Mouse (Mus musculus): ENCODE data around the gene Rnf133. TPM values are rescaled to one million over a fixed set of nuclear protein-coding genes. Genes with fewer than 3 reads are reported as not detected.
A peak's percentile ranks its signal among the peaks of the same experiment; 100 is the strongest.

The Rnf133 gene
- polyA plus RNA-seq (2015; fragmentation: Nextera tagmentation; extraction: Ambion mirVana), result not detected in 2 replicates

GRCm38 (mm10) chr6:23650205-23650604, at the start of gene Rnf133:
Gene Rnf133 (minus strand): TSS chr6:23650305.
- no peak within 1 kb of the TSS for H3K27ac ChIP-seq (replicated peaks)
- no peaks in the 10 kb centered on the region for H3K9me3 ChIP-seq
- H3K36me3 ChIP-seq, result no peaks in the 10 kb centered on the region
- no peaks in the 10 kb centered on the region for H3K27me3 ChIP-seq
- H3K4me2 ChIP-seq, result no peak within 1 kb of the TSS
- 95% methylated on average over 2 of the region's 2 CpGs for WGBS
- no peak for ATAC-seq (ENCODE audit: low read depth)
- no peak within 1 kb of the TSS for H3K9ac ChIP-seq
- H3K4me1 ChIP-seq (replicated peaks), result no peaks in the 10 kb centered on the region
- H3K4me3 ChIP-seq, result no peak within 1 kb of the TSS

- no peak overlapping the region for H3K4me3 ChIP-seq
- ATAC-seq (ENCODE audit: low read depth), result no peak
- H3K9me3 ChIP-seq, result no peaks in the 10 kb centered on the region
- no peak overlapping the region for H3K4me2 ChIP-seq
- no peak overlapping the region for H3K9ac ChIP-seq
- H3K27me3 ChIP-seq, result no peaks in the 10 kb centered on the region
- no peak overlapping the region for H3K27ac ChIP-seq (replicated peaks)
- no peaks in the 10 kb centered on the region for H3K4me1 ChIP-seq (replicated peaks)
- H3K36me3 ChIP-seq, result no peaks in the 10 kb centered on the region
- WGBS, result 72% methylated on average over 1 of the region's 1 CpGs
Observed at GRCm38 (mm10) chr6:23678172-23678571, 28.1 kb upstream of the Rnf133 start.

GRCm38 (mm10) chr6:23655036-23655435, 4.9 kb upstream of the Rnf133 start, which contains the start of gene Rnf148:
Gene Rnf148 (minus strand): TSS chr6:23655136.
- no peaks in the 10 kb centered on the region for H3K9me3 ChIP-seq
- H3K36me3 ChIP-seq, result no peaks in the 10 kb centered on the region
- no peak within 1 kb of the TSS for H3K27ac ChIP-seq (replicated peaks)
- ATAC-seq (ENCODE audit: low read depth), result no peak
- H3K9ac ChIP-seq, result no peak within 1 kb of the TSS
- H3K4me3 ChIP-seq, result no peak within 1 kb of the TSS
- no peaks in the 10 kb centered on the region for H3K27me3 ChIP-seq
- no peak within 1 kb of the TSS for H3K4me2 ChIP-seq
- WGBS, result 91% methylated on average over 2 of the region's 2 CpGs
- no peaks in the 10 kb centered on the region for H3K4me1 ChIP-seq (replicated peaks)

- Histone ChIP-seq H3K4me2 (no peak overlapping the region), H3K4me3 (no peak overlapping the region), H3K4me1 (replicated peaks) (no peaks in the 10 kb centered on the region), H3K9ac (no peak overlapping the region), H3K27me3 (no peaks in the 10 kb centered on the region), H3K9me3 (no peaks in the 10 kb centered on the region), H3K27ac (replicated peaks) (no peak overlapping the region), H3K36me3 (no peaks in the 10 kb centered on the region)
- no peak for ATAC-seq (ENCODE audit: low read depth)
- WGBS, result 87% methylated on average over 8 of the region's 8 CpGs
Observed at GRCm38 (mm10) chr6:23648732-23649131, 1.4 kb downstream of the Rnf133 start.

GRCm38 (mm10) chr6:23647627-23648247, 2.4 kb downstream of the Rnf133 start:
- H3K4me2 ChIP-seq, result no peak overlapping the region
- H3K9ac ChIP-seq, result no peak overlapping the region
- 64% methylated on average over 7 of the region's 7 CpGs for WGBS
- H3K9me3 ChIP-seq, result no peaks in the 10 kb centered on the region
- no peak overlapping the region for H3K4me3 ChIP-seq
- no peaks in the 10 kb centered on the region for H3K4me1 ChIP-seq (replicated peaks)
- H3K27me3 ChIP-seq, result no peaks in the 10 kb centered on the region
- H3K27ac ChIP-seq (replicated peaks), result no peak overlapping the region
- H3K36me3 ChIP-seq, result no peaks in the 10 kb centered on the region
- peak; percentile 32; the same call in 1 of the 2 replicates for ATAC-seq (ENCODE audit: low read depth)

GRCm38 (mm10) chr6:23637081-23637480, 13.0 kb downstream of the Rnf133 start:
- no peaks in the 10 kb centered on the region for H3K27me3 ChIP-seq
- H3K9me3 ChIP-seq, result no peaks in the 10 kb centered on the region
- no peak for ATAC-seq (ENCODE audit: low read depth)
- H3K27ac ChIP-seq (replicated peaks), result no peak overlapping the region
- H3K4me3 ChIP-seq, result no peak overlapping the region
- H3K36me3 ChIP-seq, result no peaks in the 10 kb centered on the region
- no peak overlapping the region for H3K4me2 ChIP-seq
- H3K4me1 ChIP-seq (replicated peaks), result no peaks in the 10 kb centered on the region
- H3K9ac ChIP-seq, result no peak overlapping the region
- WGBS, result 77% methylated on average over 3 of the region's 3 CpGs

- Histone ChIP-seq H3K27ac (replicated peaks) (no peak overlapping the region), H3K36me3 (no peaks in the 10 kb centered on the region), H3K4me1 (replicated peaks) (no peaks in the 10 kb centered on the region), H3K27me3 (no peaks in the 10 kb centered on the region), H3K9ac (no peak overlapping the region), H3K9me3 (no peaks in the 10 kb centered on the region), H3K4me3 (no peak overlapping the region), H3K4me2 (no peak overlapping the region)
- no peak for ATAC-seq (ENCODE audit: low read depth)
- whole genome bisulfite sequencing, result 91% methylated on average over 3 of the region's 3 CpGs
Observed at GRCm38 (mm10) chr6:23635208-23635607, 14.9 kb downstream of the Rnf133 start.

GRCm38 (mm10) chr6:23634016-23634415, 16.1 kb downstream of the Rnf133 start:
- Histone ChIP-seq H3K4me2 (no peak overlapping the region), H3K27ac (replicated peaks) (no peak overlapping the region), H3K4me3 (no peak overlapping the region), H3K9me3 (no peaks in the 10 kb centered on the region), H3K36me3 (no peaks in the 10 kb centered on the region), H3K27me3 (no peaks in the 10 kb centered on the region), H3K4me1 (replicated peaks) (no peaks in the 10 kb centered on the region), H3K9ac (no peak overlapping the region)
- ATAC-seq (ENCODE audit: low read depth), result no peak
- 66% methylated on average over 9 of the region's 9 CpGs for WGBS

GRCm38 (mm10) chr6:23630465-23630864, 19.6 kb downstream of the Rnf133 start:
- H3K36me3 ChIP-seq, result no peaks in the 10 kb centered on the region
- no peaks in the 10 kb centered on the region for H3K27me3 ChIP-seq
- no peak for ATAC-seq (ENCODE audit: low read depth)
- H3K9me3 ChIP-seq, result no peaks in the 10 kb centered on the region
- no peak overlapping the region for H3K4me2 ChIP-seq
- 7% methylated on average over 4 of the region's 4 CpGs for WGBS
- H3K9ac ChIP-seq, result no peak overlapping the region
- H3K4me3 ChIP-seq, result no peak overlapping the region
- no peaks in the 10 kb centered on the region for H3K4me1 ChIP-seq (replicated peaks)
- H3K27ac ChIP-seq (replicated peaks), result no peak overlapping the region

Other genes starting within 250 kb of the Rnf133 start
- gene Rnf148, start 4.8 kb upstream of the Rnf133 start, polyA plus RNA-seq (2015; fragmentation: Nextera tagmentation; extraction: Ambion mirVana), result not detected in 2 replicates
- 4.2 and 5.4 TPM in 2 replicates for gene Cadps2, start 189.1 kb upstream of the Rnf133 start, polyA plus RNA-seq (2015; fragmentation: Nextera tagmentation; extraction: Ambion mirVana)

All from neural tube, embryonic 13.5 days (tissue).